Mouse (Mus musculus) cerebral cortex, adult 2 months (tissue): ENCODE data around the gene Veph1.

Source experiments
- WGBS: fragments of 180-500 bp; shearing (Covaris S2); methylation state at CpG from one replicate; pipeline ENCODE4 v1.1.7; 2018; 5-methylcytosine and 5-hydroxymethylcytosine counted together

The Veph1 gene

GRCm38 (mm10) chr3:66101074-66101473 lies 195.6 kb downstream of the Veph1 start:
- WGBS: 81% methylated on average over 2 of the region's 2 CpGs

GRCm38 (mm10) chr3:66091746-66092145 lies 204.9 kb downstream of the Veph1 start:
- WGBS: 57% methylated on average over 2 of the region's 2 CpGs

- whole genome bisulfite sequencing: 53% methylated on average over 7 of the region's 7 CpGs
Observed at GRCm38 (mm10) chr3:66087608-66088007, 209.0 kb downstream of the Veph1 start.

GRCm38 (mm10) chr3:66083856-66084255 lies 212.8 kb downstream of the Veph1 start:
- WGBS: 76% methylated on average over 3 of the region's 3 CpGs

GRCm38 (mm10) chr3:66083407-66083806 lies 213.2 kb downstream of the Veph1 start:
- WGBS: 72% methylated on average over 5 of the region's 5 CpGs

GRCm38 (mm10) chr3:66082975-66083374 lies 213.7 kb downstream of the Veph1 start:
- 71% methylated on average over 4 of the region's 4 CpGs for WGBS

- 42% methylated on average over 3 of the region's 3 CpGs for WGBS
Observed at GRCm38 (mm10) chr3:66081363-66081736, 215.3 kb downstream of the Veph1 start.

- WGBS: 34% methylated on average over 4 of the region's 4 CpGs
Observed at GRCm38 (mm10) chr3:66080631-66081362, 215.8 kb downstream of the Veph1 start.

- WGBS: 68% methylated on average over 4 of the region's 4 CpGs
Observed at GRCm38 (mm10) chr3:66079886-66080285, 216.8 kb downstream of the Veph1 start.

GRCm38 (mm10) chr3:66078898-66079537 lies 217.6 kb downstream of the Veph1 start:
- WGBS: 83% methylated on average over 6 of the region's 6 CpGs

GRCm38 (mm10) chr3:66078026-66078721 lies 218.5 kb downstream of the Veph1 start:
- WGBS: 87% methylated on average over 23 of the region's 23 CpGs

GRCm38 (mm10) chr3:66070274-66070673 lies 226.4 kb downstream of the Veph1 start:
- WGBS: 100% methylated on average over 1 of the region's 1 CpGs

- 52% methylated on average over 6 of the region's 6 CpGs for WGBS
Observed at GRCm38 (mm10) chr3:66063881-66064280, 232.8 kb downstream of the Veph1 start.

- whole genome bisulfite sequencing: 97% methylated on average over 16 of the region's 16 CpGs
Observed at GRCm38 (mm10) chr3:66056912-66057311, 239.7 kb downstream of the Veph1 start.

GRCm38 (mm10) chr3:66055652-66056051 lies 241.0 kb downstream of the Veph1 start:
- 92% methylated on average over 7 of the region's 7 CpGs for WGBS

GRCm38 (mm10) chr3:66050092-66050886 lies 246.3 kb downstream of the Veph1 start:
- 29% methylated on average over 10 of the region's 10 CpGs for WGBS

- 85% methylated on average over 5 of the region's 5 CpGs for WGBS
Observed at GRCm38 (mm10) chr3:66040857-66041494, 255.7 kb downstream of the Veph1 start.

GRCm38 (mm10) chr3:66035226-66035625 lies 261.4 kb downstream of the Veph1 start:
- 88% methylated on average over 5 of the region's 5 CpGs for whole genome bisulfite sequencing

GRCm38 (mm10) chr3:66033346-66033745 lies 263.3 kb downstream of the Veph1 start:
- 53% methylated on average over 2 of the region's 2 CpGs for whole genome bisulfite sequencing

GRCm38 (mm10) chr3:66025454-66025853 lies 271.2 kb downstream of the Veph1 start:
- WGBS: 87% methylated on average over 3 of the region's 3 CpGs

- WGBS: 73% methylated on average over 5 of the region's 5 CpGs
Observed at GRCm38 (mm10) chr3:66024220-66024792, 272.3 kb downstream of the Veph1 start.
